Mouse (Mus musculus) hindbrain, embryonic 14.5 days (tissue): ENCODE measurements around the gene Foxg1. TPM values are rescaled to one million over a fixed set of nuclear protein-coding genes. Genes with fewer than 3 reads are reported as not detected.
A peak's percentile ranks its signal among the peaks of the same experiment; 100 is the strongest.

ENCODE experiments used
- ATAC-seq: fragments of 200-750 bp; cut with Nextera tagmentation; 2 replicates; pipeline ENCODE4 v1.8.0; 2017; ENCODE audit warnings: moderate number of reproducible peaks, mild to moderate bottlenecking, moderate TSS enrichment, moderate library complexity; ENCODE audit not compliant: low FRiP score
- DNase-seq: peaks from one replicate; pipeline ENCODE4 v3.0.0-alpha.2; 2015; ENCODE audit warnings: low spot score
- H3K27ac ChIP-seq: fragments of 300-500 bp; sonication (generic); 2 replicates; pipeline ENCODE4 v1.5.1; 2014; ENCODE audit warnings: mild to moderate bottlenecking, moderate library complexity
- H3K27me3 ChIP-seq: fragments of 300-500 bp; sonication (generic); 2 replicates; pipeline ENCODE4 v1.6.1; 2014; ENCODE audit warnings: mild to moderate bottlenecking, low read length, mixed read lengths; ENCODE audit not compliant: control insufficient read depth, insufficient read depth
- H3K36me3 ChIP-seq: fragments of 300-500 bp; sonication (generic); replicated peaks from 2 replicates; pipeline ENCODE4 v1.6.1; 2014; ENCODE audit not compliant: control insufficient read depth, insufficient read depth
- H3K4me1 ChIP-seq: fragments of 300-500 bp; sonication (generic); replicated peaks from 2 replicates; pipeline ENCODE4 v1.6.1; 2014; ENCODE audit warnings: antibody characterized with exemption, low read length, mixed read lengths; ENCODE audit not compliant: control insufficient read depth, insufficient read depth
- H3K4me2 ChIP-seq: fragments of 300-500 bp; sonication (generic); replicated peaks from 2 replicates; pipeline ENCODE4 v1.6.1; 2014; ENCODE audit warnings: mild to moderate bottlenecking, moderate library complexity
- H3K4me3 ChIP-seq: fragments of 300-500 bp; sonication (generic); replicated peaks from 2 replicates; pipeline ENCODE4 v1.5.1; 2014; ENCODE audit warnings: mild to moderate bottlenecking, low read length
- H3K9ac ChIP-seq: fragments of 300-500 bp; sonication (generic); 2 replicates; pipeline ENCODE4 v1.6.1; 2014
- H3K9me3 ChIP-seq: fragments of 300-500 bp; sonication (generic); 2 replicates; pipeline ENCODE4 v1.6.1; 2016; ENCODE audit warnings: low read length; ENCODE audit not compliant: control insufficient read depth
- WGBS: fragments of 180-500 bp; shearing (Covaris S2); extraction: QIAGEN DNeasy Blood & Tissue Kit; methylation state at CpG from one replicate; pipeline ENCODE4 v1.1.7; 2014; 5-methylcytosine and 5-hydroxymethylcytosine counted together
- polyA plus RNA-seq: library from polyadenylated mRNA; unstranded; fragments of >200 nt; fragmentation: Nextera tagmentation; extraction: Ambion mirVana; gene quantifications from 2 replicates; pipeline ENCODE4 v1.2.1, GENCODE M21; 2014

Gene Foxg1
- polyA plus RNA-seq, 1 experiment from 2014 or later, result not detected

DNA sequence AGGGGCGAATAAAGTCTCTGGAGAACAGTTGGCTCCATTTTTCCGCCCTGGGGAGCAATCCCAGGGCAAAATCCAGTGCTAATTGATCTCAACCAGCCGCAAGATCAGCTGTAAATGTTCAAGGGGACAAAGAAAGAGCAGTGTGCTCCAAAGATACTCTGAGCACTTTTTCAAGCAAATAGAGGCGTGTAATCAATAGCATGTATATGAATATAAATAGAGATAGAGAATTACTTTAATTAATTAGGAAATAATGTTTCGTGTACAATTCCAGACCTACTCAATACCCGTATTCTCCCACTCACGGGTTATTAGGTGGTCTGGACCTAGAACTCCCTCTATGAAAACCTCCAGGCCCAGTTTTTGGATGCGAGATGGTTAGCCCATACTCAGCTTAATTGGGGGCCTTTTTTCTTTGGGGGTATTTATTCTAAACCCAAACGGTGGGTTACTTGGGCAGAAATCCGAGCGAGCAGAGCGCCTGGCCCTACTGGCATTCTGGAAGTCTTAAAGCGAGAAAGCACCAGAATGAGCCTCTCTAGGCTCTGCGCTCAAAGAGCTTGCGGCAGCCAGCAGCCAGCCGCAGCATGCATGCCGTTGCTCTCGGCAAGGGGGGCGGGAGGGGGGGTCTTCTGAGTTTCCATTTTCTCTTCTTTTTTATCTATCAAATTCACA lies 6.0 kb upstream of the Foxg1 start:
- WGBS, result 2% methylated on average over 19 of the region's 19 CpGs
- no peak for DNase-seq
- Histone ChIP-seq H3K9ac (no peak overlapping the region), H3K27me3 (peaks cover 96% of the 10 kb centered on the region), H3K4me2 (no peak overlapping the region), H3K36me3 (no peaks in the 10 kb centered on the region), H3K27ac (no peak overlapping the region), H3K4me3 (no peak overlapping the region), H3K9me3 (no peaks in the 10 kb centered on the region), H3K4me1 (no peaks in the 10 kb centered on the region)
- ATAC-seq, result no peak

DNA sequence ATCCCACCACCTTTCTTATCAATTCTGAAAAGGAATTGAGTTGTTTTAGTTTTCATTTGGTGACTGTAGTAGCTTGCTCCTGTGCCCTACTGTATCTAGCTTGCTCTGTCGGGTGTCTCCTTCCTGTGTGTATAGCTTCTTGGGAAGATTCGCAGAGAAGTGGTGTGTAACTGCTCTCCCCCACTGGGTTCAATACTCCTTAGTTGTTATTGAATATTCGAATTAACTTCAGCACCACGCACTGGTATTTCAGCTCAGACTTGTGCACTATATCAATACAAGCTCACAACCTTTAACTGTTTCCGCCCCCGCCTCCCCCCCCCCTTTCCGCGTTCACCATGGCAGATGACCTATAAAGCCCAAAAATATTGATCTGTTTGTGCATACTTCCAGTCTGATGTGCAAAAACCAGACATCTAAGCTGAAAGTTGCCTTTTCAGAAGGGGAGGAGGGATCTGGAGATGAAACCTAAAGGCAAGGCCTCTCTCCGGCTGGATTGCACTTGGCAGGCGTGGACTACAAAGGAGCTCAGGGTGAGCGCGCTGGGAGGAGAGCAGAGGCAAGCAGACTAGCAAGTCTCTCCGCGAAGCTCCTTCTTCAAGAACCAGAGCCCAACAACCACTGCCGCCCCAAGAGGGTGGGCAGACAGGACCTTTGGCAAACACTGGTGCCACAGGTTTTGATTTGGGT lies 5.0 kb upstream of the Foxg1 start:
- no peak overlapping the region for H3K4me3 ChIP-seq
- H3K4me2 ChIP-seq, result no peak overlapping the region
- H3K27ac ChIP-seq, result no peak overlapping the region
- no peak for ATAC-seq
- H3K36me3 ChIP-seq, result no peaks in the 10 kb centered on the region
- peaks cover 96% of the 10 kb centered on the region for H3K27me3 ChIP-seq
- DNase-seq, result no peak
- no peaks in the 10 kb centered on the region for H3K9me3 ChIP-seq
- no peak overlapping the region for H3K9ac ChIP-seq
- H3K4me1 ChIP-seq, result no peaks in the 10 kb centered on the region
- WGBS, result 0% methylated on average over 15 of the region's 15 CpGs

- no peak overlapping the region for H3K4me2 ChIP-seq
- no peaks in the 10 kb centered on the region for H3K4me1 ChIP-seq
- WGBS, result 17% methylated on average over 1 of the region's 1 CpGs
- no peak overlapping the region for H3K27ac ChIP-seq
- ATAC-seq, result no peak
- no peak overlapping the region for H3K4me3 ChIP-seq
- no peak overlapping the region for H3K9ac ChIP-seq
- no peaks in the 10 kb centered on the region for H3K9me3 ChIP-seq
- DNase-seq, result no peak
- H3K27me3 ChIP-seq, result peaks cover 91% of the 10 kb centered on the region
- no peaks in the 10 kb centered on the region for H3K36me3 ChIP-seq
Measured at GRCm38 (mm10) chr12:49378920-49379319, 3.5 kb upstream of the Foxg1 start.

GRCm38 (mm10) chr12:49379446-49379845 lies 3.0 kb upstream of the Foxg1 start:
- 5% methylated on average over 11 of the region's 11 CpGs for WGBS
- Histone ChIP-seq H3K4me1 (no peaks in the 10 kb centered on the region), H3K4me2 (no peak overlapping the region), H3K27ac (no peak overlapping the region), H3K9me3 (no peaks in the 10 kb centered on the region), H3K27me3 (peaks cover 90% of the 10 kb centered on the region), H3K36me3 (no peaks in the 10 kb centered on the region), H3K9ac (no peak overlapping the region), H3K4me3 (no peak overlapping the region)
- no peak for ATAC-seq
- no peak for DNase-seq

GRCm38 (mm10) chr12:49380442-49380841 lies 2.0 kb upstream of the Foxg1 start:
- WGBS, result 2% methylated on average over 4 of the region's 4 CpGs
- no peaks in the 10 kb centered on the region for H3K36me3 ChIP-seq
- H3K9ac ChIP-seq, result no peak overlapping the region
- peaks cover 90% of the 10 kb centered on the region for H3K27me3 ChIP-seq
- ATAC-seq, result no peak
- H3K9me3 ChIP-seq, result no peaks in the 10 kb centered on the region
- H3K4me2 ChIP-seq, result no peak overlapping the region
- H3K4me3 ChIP-seq, result no peak overlapping the region
- no peaks in the 10 kb centered on the region for H3K4me1 ChIP-seq
- no peak overlapping the region for H3K27ac ChIP-seq
- DNase-seq, result peak; percentile 24

DNA sequence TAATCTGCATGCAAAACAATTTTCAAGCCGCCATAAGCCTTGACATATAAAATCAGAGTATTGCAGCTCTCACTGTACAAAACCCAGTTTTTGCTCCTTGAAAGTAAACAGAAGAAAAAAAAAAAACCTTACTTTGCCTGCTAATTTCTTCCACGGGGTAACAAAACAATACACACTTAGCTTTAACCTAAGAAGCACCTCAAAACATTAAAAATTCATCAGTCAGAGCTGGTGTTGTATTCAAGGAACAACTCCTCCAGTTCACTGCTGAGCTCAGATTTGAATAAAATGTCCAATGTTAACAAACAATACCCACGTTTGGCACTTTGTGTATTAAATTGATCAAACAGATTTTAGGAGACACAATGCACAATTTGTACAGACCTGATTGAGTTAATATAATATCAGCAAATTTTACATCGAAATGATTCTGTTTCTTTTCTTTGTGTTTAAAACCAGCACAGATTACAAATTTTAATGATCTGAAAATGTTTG lies 1.4 kb upstream of the Foxg1 start:
- H3K4me2 ChIP-seq, result no peak overlapping the region
- no peak overlapping the region for H3K27ac ChIP-seq
- peaks cover 90% of the 10 kb centered on the region for H3K27me3 ChIP-seq
- H3K9ac ChIP-seq, result no peak overlapping the region
- no peak overlapping the region for H3K4me3 ChIP-seq
- 4% methylated on average over 4 of the region's 4 CpGs for WGBS
- no peaks in the 10 kb centered on the region for H3K4me1 ChIP-seq
- DNase-seq (peak; percentile 44), ATAC-seq (no peak)
- no peaks in the 10 kb centered on the region for H3K9me3 ChIP-seq
- H3K36me3 ChIP-seq, result no peaks in the 10 kb centered on the region

DNA sequence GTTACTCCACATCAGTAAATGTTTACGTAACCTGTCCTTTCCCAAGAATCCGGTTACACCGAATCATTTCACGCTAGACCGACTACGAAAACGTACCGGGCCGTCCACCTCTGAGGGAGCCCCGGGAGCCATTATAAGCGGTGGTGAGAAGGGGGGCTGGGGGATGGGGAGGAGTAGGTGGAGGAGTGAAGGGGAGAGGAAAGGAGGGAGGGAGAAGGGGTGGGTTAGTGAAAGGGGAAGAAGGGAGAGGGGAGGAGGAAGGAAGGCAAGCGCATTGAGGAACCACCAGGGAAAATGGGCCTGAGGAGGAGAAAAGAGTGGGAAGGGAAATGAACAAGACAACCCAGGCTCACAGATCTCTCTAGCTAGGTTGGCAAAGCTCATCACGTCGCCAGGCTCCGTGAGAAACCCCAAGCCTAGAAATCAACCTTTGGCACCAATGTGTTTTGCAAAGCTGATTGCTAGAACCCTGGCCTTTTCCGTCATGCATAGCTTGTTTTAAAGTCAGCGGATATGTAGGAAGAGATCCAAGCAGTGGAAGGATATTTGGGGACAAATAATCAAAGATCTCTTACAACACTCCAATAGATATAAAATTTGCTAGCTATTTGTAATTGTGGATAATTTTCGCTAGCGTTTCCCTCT lies 617 bp upstream of the Foxg1 start:
- WGBS, result under 1% methylated on average over 19 of the region's 19 CpGs
- no peaks in the 10 kb centered on the region for H3K9me3 ChIP-seq
- no peak overlapping the region for H3K4me2 ChIP-seq
- H3K27me3 ChIP-seq, result peaks cover 91% of the 10 kb centered on the region
- H3K27ac ChIP-seq, result no peak overlapping the region
- DNase-seq, result peak; percentile 30
- no peak overlapping the region for H3K4me3 ChIP-seq
- no peaks in the 10 kb centered on the region for H3K4me1 ChIP-seq
- no peaks in the 10 kb centered on the region for H3K36me3 ChIP-seq
- ATAC-seq, result no peak
- H3K9ac ChIP-seq, result no peak overlapping the region

- Histone ChIP-seq H3K4me3 (peak overlapping the region; percentile 18), H3K27me3 (peaks cover 82% of the 10 kb centered on the region), H3K4me2 (peak overlapping the region; percentile 34), H3K4me1 (no peaks in the 10 kb centered on the region), H3K9ac (no peak overlapping the region), H3K36me3 (no peaks in the 10 kb centered on the region), H3K27ac (no peak overlapping the region), H3K9me3 (no peaks in the 10 kb centered on the region)
- WGBS, result under 1% methylated on average over 54 of the region's 67 CpGs
- peak; percentile 36 for ATAC-seq
- DNase-seq, result no peak
Measured at GRCm38 (mm10) chr12:49383521-49384133, 1.2 kb downstream of the Foxg1 start.

DNA sequence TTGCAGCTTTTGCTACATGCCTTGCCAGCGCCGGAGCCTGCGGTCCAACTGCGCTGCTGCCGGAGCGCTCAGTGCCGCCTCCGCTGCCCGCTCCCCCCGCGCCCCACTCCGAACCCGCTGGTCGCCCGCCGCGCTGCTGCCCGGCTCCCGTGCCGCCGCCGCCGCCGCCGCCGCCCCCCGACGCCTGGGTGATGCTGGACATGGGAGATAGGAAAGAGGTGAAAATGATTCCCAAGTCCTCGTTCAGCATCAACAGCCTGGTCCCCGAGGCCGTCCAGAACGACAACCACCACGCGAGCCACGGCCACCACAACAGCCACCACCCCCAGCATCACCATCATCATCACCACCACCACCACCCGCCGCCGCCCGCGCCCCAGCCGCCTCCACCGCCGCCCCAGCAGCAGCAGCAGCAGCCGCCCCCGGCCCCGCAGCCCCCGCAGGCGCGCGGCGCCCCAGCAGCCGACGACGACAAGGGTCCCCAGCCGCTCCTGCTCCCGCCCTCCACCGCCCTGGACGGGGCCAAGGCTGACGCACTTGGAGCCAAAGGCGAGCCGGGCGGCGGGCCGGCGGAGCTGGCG lies 1.9 kb downstream of the Foxg1 start:
- WGBS, result under 1% methylated on average over 54 of the region's 66 CpGs
- Histone ChIP-seq H3K27me3 (peaks cover 81% of the 10 kb centered on the region), H3K4me1 (no peaks in the 10 kb centered on the region), H3K27ac (no peak overlapping the region), H3K36me3 (no peaks in the 10 kb centered on the region), H3K9ac (no peak overlapping the region), H3K4me3 (no peak overlapping the region), H3K4me2 (peak overlapping the region; percentile 21), H3K9me3 (no peaks in the 10 kb centered on the region)
- DNase-seq (no peak), ATAC-seq (no peak)
